Mouse (Mus musculus) forebrain, postnatal 0 days (tissue): ENCODE results near the gene Gpr142. TPM values are rescaled to one million over a fixed set of nuclear protein-coding genes. Genes with fewer than 3 reads are reported as not detected.

ENCODE experiments used
- ATAC-seq: fragments of 200-750 bp; cut with Nextera tagmentation; 2 replicates; pipeline ENCODE4 v1.8.0; 2017; ENCODE audit warnings: mild to moderate bottlenecking, moderate library complexity
- DNase-seq: peaks from one replicate; pipeline ENCODE4 v3.0.0-alpha.2; 2015
- H3K27ac ChIP-seq: fragments of 300-500 bp; sonication (generic); 2 replicates; pipeline ENCODE4 v1.5.1; 2014; ENCODE audit warnings: low read depth, mild to moderate bottlenecking, antibody characterized with exemption, low read length, moderate library complexity, mixed read lengths
- H3K27me3 ChIP-seq: fragments of 300-500 bp; sonication (generic); 2 replicates; pipeline ENCODE4 v1.6.1; 2014; ENCODE audit warnings: mild to moderate bottlenecking, low read length, mixed read lengths; ENCODE audit not compliant: insufficient read depth
- H3K36me3 ChIP-seq: fragments of 300-500 bp; sonication (generic); 2 replicates; pipeline ENCODE4 v1.6.1; 2014; ENCODE audit warnings: mild to moderate bottlenecking, moderate library complexity; ENCODE audit not compliant: insufficient read depth
- H3K4me1 ChIP-seq: fragments of 300-500 bp; sonication (generic); 2 replicates; pipeline ENCODE4 v1.6.1; 2014; ENCODE audit warnings: antibody characterized with exemption; ENCODE audit not compliant: insufficient read depth
- H3K4me2 ChIP-seq: fragments of 300-500 bp; sonication (generic); 2 replicates; pipeline ENCODE4 v1.6.1; 2014; ENCODE audit warnings: low read depth, mild to moderate bottlenecking, moderate library complexity
- H3K4me3 ChIP-seq: fragments of 300-500 bp; sonication (generic); 2 replicates; pipeline ENCODE4 v1.5.1; 2014; ENCODE audit warnings: low read depth, low read length, mixed read lengths
- H3K9ac ChIP-seq: fragments of 300-500 bp; sonication (generic); 2 replicates; pipeline ENCODE4 v1.6.1; 2014; ENCODE audit warnings: mild to moderate bottlenecking
- H3K9me3 ChIP-seq: fragments of 300-500 bp; sonication (generic); 2 replicates; pipeline ENCODE4 v1.6.1; 2016; ENCODE audit warnings: low read length
- CTCF ChIP-seq: sonication (generic); IDR thresholded peaks from 2 replicates; pipeline ENCODE4 v1.5.1; 2016; ENCODE audit warnings: antibody characterized with exemption, control low read depth, low read depth
- WGBS: fragments of 180-500 bp; shearing (Covaris S2); extraction: QIAGEN DNeasy Blood & Tissue Kit; methylation state at CpG from one replicate; pipeline ENCODE4 v1.1.7; 2014; 5-methylcytosine and 5-hydroxymethylcytosine counted together
- polyA plus RNA-seq: library from polyadenylated mRNA; unstranded; fragments of >200 nt; fragmentation: Nextera tagmentation; extraction: Ambion mirVana; gene quantifications from 2 replicates; pipeline ENCODE4 v1.2.1, GENCODE M21; 2015
- total RNA-seq: library from RNA; depleted of rRNA; stranded (reverse); fragments of >200 nt; gene quantifications from 2 replicates; pipeline ENCODE4 v1.2.3, GENCODE M21; 2014

Gpr142 gene
- total and polyA plus RNA-seq, 2 experiments from 2014 or later = not detected

- Histone ChIP-seq H3K9me3 (no peaks in the 10 kb centered on the region), H3K4me1 (no peaks in the 10 kb centered on the region), H3K4me3 (no peak overlapping the region), H3K36me3 (no peaks in the 10 kb centered on the region), H3K9ac (no peak overlapping the region), H3K4me2 (no peak overlapping the region), H3K27ac (no peak overlapping the region), H3K27me3 (peaks cover 10% of the 10 kb centered on the region; the same call in 1 of the 2 replicates)
- no peak for TF ChIP-seq CTCF
- DNase-seq = no peak
- WGBS = 78% methylated on average over 3 of the region's 3 CpGs
- no peak for ATAC-seq
Measured at GRCm38 (mm10) chr11:114787611-114788010, 11.1 kb upstream of the Gpr142 start.

GRCm38 (mm10) chr11:114789061-114789714, 9.5 kb upstream of the Gpr142 start:
- no peaks in the 10 kb centered on the region for H3K36me3 ChIP-seq
- peaks cover 10% of the 10 kb centered on the region; the same call in 1 of the 2 replicates for H3K27me3 ChIP-seq
- H3K4me2 ChIP-seq = peak overlapping the region; percentile 46
- TF ChIP-seq CTCF = peak; percentile 98
- H3K4me3 ChIP-seq = peak overlapping the region; percentile 16; the same call in 1 of the 2 replicates
- 19% methylated on average over 30 of the region's 30 CpGs for WGBS
- peak; percentile 70 for ATAC-seq
- H3K9me3 ChIP-seq = no peaks in the 10 kb centered on the region
- no peak overlapping the region for H3K27ac ChIP-seq
- H3K4me1 ChIP-seq = peaks cover 14% of the 10 kb centered on the region
- H3K9ac ChIP-seq = peak overlapping the region; percentile 26; the same call in 1 of the 2 replicates
- DNase-seq = peak; percentile 87

GRCm38 (mm10) chr11:114789716-114790115, 9.0 kb upstream of the Gpr142 start:
- no peaks in the 10 kb centered on the region for H3K9me3 ChIP-seq
- no peak for DNase-seq
- H3K27me3 ChIP-seq = peaks cover 10% of the 10 kb centered on the region; the same call in 1 of the 2 replicates
- H3K36me3 ChIP-seq = no peaks in the 10 kb centered on the region
- no peak overlapping the region for H3K9ac ChIP-seq
- peaks cover 14% of the 10 kb centered on the region for H3K4me1 ChIP-seq
- no peak overlapping the region for H3K4me3 ChIP-seq
- WGBS = 72% methylated on average over 9 of the region's 9 CpGs
- no peak for TF ChIP-seq CTCF
- ATAC-seq = no peak
- no peak overlapping the region for H3K4me2 ChIP-seq
- H3K27ac ChIP-seq = no peak overlapping the region

- Histone ChIP-seq H3K36me3 (no peaks in the 10 kb centered on the region), H3K9ac (no peak overlapping the region), H3K4me2 (no peak overlapping the region), H3K27ac (no peak overlapping the region), H3K27me3 (peaks cover 10% of the 10 kb centered on the region; the same call in 1 of the 2 replicates), H3K4me1 (peaks cover 18% of the 10 kb centered on the region), H3K4me3 (no peak overlapping the region), H3K9me3 (no peaks in the 10 kb centered on the region)
- ATAC-seq (no peak), DNase-seq (no peak)
- 82% methylated on average over 12 of the region's 12 CpGs for WGBS
- TF ChIP-seq CTCF = no peak
Measured at GRCm38 (mm10) chr11:114790171-114790570, 8.6 kb upstream of the Gpr142 start.

GRCm38 (mm10) chr11:114790841-114791240, 7.9 kb upstream of the Gpr142 start:
- WGBS = 50% methylated on average over 4 of the region's 4 CpGs
- no peak overlapping the region for H3K27ac ChIP-seq

GRCm38 (mm10) chr11:114791351-114791889, 7.3 kb upstream of the Gpr142 start:
- no peak; the same call in 1 of the 2 replicates for TF ChIP-seq CTCF
- Histone ChIP-seq H3K9ac (peak overlapping the region; percentile 63), H3K9me3 (no peaks in the 10 kb centered on the region), H3K27ac (peak overlapping the region; percentile 95), H3K27me3 (peaks cover 10% of the 10 kb centered on the region; the same call in 1 of the 2 replicates), H3K36me3 (no peaks in the 10 kb centered on the region), H3K4me3 (peak overlapping the region; percentile 47), H3K4me1 (peaks cover 29% of the 10 kb centered on the region), H3K4me2 (peak overlapping the region; percentile 72)
- WGBS = 9% methylated on average over 50 of the region's 50 CpGs
- DNase-seq = peak; percentile 54
- no peak for ATAC-seq

More at GRCm38 (mm10) chr11:114790841-114791240, 7.9 kb upstream of the Gpr142 start:
- H3K27me3 ChIP-seq = peaks cover 10% of the 10 kb centered on the region; the same call in 1 of the 2 replicates
- peak; percentile 43 for TF ChIP-seq CTCF
- no peaks in the 10 kb centered on the region for H3K36me3 ChIP-seq
- ATAC-seq = no peak
- H3K4me3 ChIP-seq = 0 out of 2 replicates have a peak overlapping the region, but pooled peaks have one; percentile 47
- no peaks in the 10 kb centered on the region for H3K9me3 ChIP-seq
- DNase-seq = no peak
- peak overlapping the region; percentile 72; the same call in 1 of the 2 replicates for H3K4me2 ChIP-seq
- peak overlapping the region; percentile 63; the same call in 1 of the 2 replicates for H3K9ac ChIP-seq
- peaks cover 23% of the 10 kb centered on the region for H3K4me1 ChIP-seq
